Mouse (Mus musculus) heart, postnatal 10 days (tissue): ENCODE measurements around the gene Hhat. TPM values are rescaled to one million over a fixed set of nuclear protein-coding genes. Genes with fewer than 3 reads are reported as not detected.

Source experiments
- DNase-seq, 2 experiments: peaks; one replicate each; pipeline ENCODE4 v3.0.0; 2021
- intact Hi-C: fragments of 180-260 bp; cut with DNase I; formaldehyde crosslinking; loops from one replicate; pipeline ENCODE4 v1.15.1; 2025
- total RNA-seq, 2 experiments: library from RNA; stranded (reverse); gene quantifications; 2 replicates each; pipeline ENCODE4 v1.2.3; 2021

The Hhat gene
- total RNA-seq, 2 experiments from 2014 or later, result 3.6 to 4.0 TPM

- intact Hi-C loops, result no loop called here
- no peak for DNase-seq
These were observed 251.3 kb downstream of the Hhat start for GRCm38 (mm10) chr1:192519713-192520112.

DNA sequence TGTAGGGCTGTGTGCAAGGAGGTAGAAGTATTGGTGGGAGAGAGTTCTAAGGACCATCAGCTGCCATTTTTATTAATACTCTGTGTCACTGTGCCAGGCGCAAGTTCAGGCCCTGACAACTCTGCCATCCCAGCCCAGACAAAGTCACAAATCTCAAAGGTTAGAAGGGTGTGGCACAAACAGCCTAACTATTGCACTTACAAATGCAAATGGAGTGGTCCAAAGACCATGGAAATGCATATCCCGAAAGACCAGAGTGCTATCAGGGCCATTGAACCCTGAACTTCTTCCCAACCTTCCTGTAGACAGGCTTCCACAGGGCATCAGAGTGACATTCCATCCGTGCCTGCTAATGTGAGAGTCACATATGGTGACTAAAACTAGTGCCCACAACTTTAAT lies 255.7 kb downstream of the Hhat start:
- DNase-seq, result no peak
- intact Hi-C loops, result no loop called here

GRCm38 (mm10) chr1:192512821-192513220 lies 258.2 kb downstream of the Hhat start:
- intact Hi-C loops, result no loop called here
- no peak for DNase-seq

DNA sequence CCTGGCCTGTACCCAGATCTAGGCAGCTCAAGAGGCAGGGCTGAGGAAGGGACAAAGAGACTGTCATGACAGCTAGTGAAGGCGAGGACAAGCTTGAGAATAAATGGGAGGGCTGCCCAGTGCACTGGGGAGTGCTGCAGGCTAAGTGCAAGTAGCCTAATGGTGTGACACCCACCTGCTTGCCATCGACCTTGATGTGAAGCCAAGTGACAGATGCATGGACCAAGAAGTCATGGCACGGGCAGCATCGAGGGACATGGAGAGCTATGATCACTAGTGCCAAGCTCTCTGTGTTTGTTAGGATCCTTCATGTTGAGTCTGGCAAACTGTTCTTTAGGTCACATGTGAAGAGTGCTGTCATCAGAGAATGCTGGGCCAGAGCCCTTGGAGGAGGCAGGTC lies 267.4 kb downstream of the Hhat start:
- intact Hi-C loops, result no loop called here

GRCm38 (mm10) chr1:192502835-192503234 lies 268.2 kb downstream of the Hhat start:
- no peak for DNase-seq

More for the DNA sequence above, 267.4 kb downstream of the Hhat start:
- no peak for DNase-seq

DNA sequence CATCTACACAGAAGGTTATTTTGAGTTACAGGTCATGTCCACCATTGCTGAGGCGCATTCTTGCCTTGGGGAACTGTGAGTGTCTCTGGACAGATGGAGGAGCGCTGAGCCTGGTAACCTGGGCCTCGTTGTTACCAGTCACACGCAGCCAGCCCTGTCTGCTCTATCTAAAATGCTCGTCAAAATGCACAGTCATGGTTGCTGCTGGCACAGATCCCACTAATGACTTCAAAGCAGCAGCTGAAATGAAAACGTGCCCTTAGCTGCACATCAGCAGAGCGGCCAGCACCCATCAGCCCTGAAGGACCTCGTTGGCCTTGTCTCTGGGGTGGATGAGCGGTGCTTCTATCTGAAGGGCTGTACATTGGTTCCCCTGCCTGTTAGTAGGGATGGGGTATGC lies 269.0 kb downstream of the Hhat start:
- intact Hi-C loops, result no loop called here

More at GRCm38 (mm10) chr1:192502835-192503234, 268.2 kb downstream of the Hhat start:
- intact Hi-C loops, result no loop called here

DNA sequence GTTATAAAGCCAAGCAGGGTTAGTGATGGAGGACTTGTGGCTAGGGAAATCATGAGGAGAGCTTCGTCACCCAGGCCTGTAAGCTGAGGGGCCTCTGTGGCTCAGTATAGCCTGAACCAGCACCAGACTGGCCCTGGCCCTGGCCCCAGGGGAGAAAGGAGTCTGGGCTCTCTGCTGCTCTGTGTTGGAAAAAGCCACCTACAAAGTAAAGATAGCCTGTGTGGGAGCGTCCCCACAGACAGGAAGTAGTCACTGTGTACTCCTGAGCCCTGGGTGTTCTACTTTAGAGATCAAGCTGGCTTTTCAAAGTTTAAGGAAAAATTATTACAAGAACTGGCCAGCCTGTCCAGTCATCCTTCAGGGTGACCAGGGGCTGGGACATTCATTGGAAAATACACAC lies 273.5 kb downstream of the Hhat start:
- no peak for DNase-seq
- intact Hi-C loops, result no loop called here

More for the DNA sequence above, 269.0 kb downstream of the Hhat start:
- no peak for DNase-seq

DNA sequence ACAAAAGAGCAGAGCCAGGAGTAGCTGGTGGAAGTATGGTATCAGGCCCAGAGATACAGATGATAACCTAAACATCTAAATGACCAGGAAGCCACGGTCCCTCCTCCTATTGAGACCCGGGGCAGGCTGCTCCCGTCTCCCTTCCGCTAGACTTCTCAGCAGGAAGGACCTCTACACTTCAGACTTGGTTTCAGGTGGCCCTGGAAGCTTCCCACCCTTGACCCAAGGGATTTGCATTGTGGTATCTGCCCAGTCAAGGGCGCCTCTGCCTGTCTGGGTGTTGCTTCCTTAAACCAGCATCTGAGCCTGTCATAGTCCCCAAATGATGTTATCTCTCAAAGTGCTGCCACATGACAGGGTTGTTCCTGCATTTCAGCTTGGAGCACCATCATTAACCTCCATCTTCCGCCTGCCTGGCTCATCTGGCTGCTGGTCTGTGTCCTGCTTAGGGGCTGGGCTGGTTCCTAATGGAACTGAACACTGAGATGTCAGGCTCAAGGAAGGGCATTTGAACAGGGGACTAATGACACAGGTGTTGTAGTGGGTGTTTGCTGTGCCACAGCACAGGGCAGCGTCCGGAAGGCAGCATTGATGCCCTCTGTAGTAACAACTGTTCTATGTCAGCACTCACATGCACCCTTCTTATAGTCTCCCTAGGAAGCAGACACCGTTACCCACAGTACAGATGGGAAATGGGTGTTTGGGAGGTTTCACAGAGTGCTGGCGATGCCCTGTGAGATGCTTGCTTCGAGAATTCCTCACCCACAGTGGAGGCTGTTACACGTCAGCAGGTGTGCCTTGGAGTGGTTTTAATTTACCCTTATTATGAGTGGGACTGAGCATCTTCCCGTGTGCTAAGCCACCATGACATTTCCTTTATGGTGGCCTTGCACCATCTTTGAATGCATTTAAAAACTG lies 280.9 kb downstream of the Hhat start:
- DNase-seq, result no peak
- intact Hi-C loops, result no loop called here

DNA sequence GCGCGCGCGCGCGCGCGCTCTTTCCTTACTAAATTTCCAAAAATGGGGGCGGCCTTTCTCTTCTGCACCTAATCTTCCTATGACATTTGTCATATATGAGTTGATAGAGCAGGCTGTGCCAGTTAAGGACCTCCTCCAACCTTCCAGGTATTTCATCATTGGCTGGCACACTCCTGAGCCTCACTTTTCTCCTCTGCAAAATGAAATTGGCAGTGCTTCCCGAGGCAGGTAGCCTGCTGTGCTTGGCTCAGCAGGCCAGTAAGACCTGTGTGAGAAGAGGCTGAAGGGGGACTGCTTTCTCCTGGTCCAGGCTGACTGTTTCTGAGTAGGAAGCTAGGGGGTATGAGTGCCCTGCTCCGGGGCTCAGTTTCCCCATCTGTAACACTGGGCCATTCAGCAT lies 283.5 kb downstream of the Hhat start:
- intact Hi-C loops, result no loop called here
- no peak for DNase-seq

DNA sequence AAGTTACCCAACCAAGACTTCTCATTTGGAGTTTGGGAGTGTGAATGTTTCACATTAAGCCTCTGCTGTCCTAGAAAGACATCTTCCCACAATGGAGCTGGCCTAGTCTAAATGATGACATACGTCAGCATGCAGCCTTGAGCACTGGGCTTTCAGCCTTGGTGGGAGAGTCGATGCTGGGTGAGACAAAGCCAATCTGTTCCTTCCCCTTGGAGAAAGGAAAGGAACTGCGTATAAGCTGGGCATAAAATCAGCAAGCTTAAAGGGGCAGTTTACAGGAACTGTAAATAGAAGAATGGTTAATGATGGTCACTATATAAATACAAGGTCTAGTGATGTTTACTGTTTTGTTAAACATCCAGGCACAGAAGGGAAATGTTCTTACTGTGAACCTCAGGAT lies 286.0 kb downstream of the Hhat start:
- no peak for DNase-seq
- intact Hi-C loops, result no loop called here

DNA sequence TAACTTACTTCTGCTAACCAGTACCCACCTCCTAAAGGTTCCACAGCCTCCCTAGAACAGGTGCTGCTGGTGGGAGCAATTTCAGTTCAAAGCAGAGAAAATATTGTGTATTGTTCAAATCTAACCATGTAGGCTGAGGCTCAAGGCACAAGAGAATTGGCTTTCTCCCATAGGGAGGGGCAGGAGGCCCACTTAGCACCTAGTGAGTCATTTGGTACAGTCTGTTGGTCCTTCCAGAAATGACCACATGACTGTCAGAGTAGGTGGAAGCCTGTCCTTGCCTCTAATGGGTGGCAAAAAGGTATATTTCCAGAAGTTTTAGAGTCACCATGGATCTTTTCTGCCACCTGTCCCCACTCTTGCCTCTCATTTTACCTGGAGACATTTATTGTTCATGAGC lies 289.6 kb downstream of the Hhat start:
- intact Hi-C loops, result no loop called here
- no peak for DNase-seq

- DNase-seq, result no peak
- intact Hi-C loops, result no loop called here
These were observed 290.8 kb downstream of the Hhat start for GRCm38 (mm10) chr1:192480072-192480784.

- DNase-seq, result no peak
- intact Hi-C loops, result no loop called here
These were observed 292.8 kb downstream of the Hhat start for GRCm38 (mm10) chr1:192478176-192478575.

- intact Hi-C loops, result no loop called here
- peak in 1 of 2 experiments; percentile 13 for DNase-seq
These were observed 293.5 kb downstream of the Hhat start for GRCm38 (mm10) chr1:192477556-192477955.

- DNase-seq, result no peak
- intact Hi-C loops, result no loop called here
These were observed 294.3 kb downstream of the Hhat start for GRCm38 (mm10) chr1:192476704-192477103.

- no peak for DNase-seq
- intact Hi-C loops, result no loop called here
These were observed 297.9 kb downstream of the Hhat start for GRCm38 (mm10) chr1:192473134-192473533.

DNA sequence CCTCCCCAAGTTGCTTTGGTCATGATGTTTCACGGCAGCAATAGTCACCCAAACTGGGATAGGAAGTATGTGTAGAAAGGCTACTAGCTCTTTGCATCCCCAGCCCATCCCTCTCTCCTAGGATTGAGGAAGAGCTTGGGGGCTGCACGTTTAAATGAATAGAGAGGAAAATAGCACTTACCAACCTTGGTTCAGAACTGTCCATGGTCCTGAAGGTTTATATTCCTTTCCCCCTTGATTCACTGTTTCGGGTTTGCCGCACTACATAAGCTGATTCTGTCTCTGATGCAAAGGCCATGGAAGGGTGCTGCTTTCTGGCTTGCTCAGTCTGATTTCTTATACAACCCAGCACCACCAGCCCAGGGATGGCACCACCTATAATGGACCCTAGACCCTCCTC lies 298.7 kb downstream of the Hhat start:
- DNase-seq, result peak in 1 of 2 experiments; percentile 23
- intact Hi-C loops, result no loop called here

DNA sequence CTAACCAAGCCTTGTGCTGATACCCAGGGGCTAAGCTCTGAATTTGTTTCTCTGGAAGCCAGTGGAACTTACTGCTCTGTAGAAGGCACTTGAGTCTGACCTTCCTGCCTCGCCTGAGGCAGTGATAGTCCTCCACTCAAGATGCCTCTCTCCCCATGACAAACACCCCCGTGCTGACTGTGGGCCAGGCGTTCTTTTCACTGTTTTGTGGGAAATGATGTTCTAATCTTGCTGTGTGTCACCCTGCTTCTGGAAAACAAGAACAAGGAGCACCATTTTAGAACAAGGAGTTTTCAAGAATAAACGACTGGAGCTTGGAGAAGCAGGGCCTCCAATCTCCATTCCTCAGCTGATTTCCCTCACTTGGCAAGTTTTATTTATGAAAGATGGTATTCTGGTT lies 307.3 kb downstream of the Hhat start:
- no peak for DNase-seq
- intact Hi-C loops, result no loop called here

DNA sequence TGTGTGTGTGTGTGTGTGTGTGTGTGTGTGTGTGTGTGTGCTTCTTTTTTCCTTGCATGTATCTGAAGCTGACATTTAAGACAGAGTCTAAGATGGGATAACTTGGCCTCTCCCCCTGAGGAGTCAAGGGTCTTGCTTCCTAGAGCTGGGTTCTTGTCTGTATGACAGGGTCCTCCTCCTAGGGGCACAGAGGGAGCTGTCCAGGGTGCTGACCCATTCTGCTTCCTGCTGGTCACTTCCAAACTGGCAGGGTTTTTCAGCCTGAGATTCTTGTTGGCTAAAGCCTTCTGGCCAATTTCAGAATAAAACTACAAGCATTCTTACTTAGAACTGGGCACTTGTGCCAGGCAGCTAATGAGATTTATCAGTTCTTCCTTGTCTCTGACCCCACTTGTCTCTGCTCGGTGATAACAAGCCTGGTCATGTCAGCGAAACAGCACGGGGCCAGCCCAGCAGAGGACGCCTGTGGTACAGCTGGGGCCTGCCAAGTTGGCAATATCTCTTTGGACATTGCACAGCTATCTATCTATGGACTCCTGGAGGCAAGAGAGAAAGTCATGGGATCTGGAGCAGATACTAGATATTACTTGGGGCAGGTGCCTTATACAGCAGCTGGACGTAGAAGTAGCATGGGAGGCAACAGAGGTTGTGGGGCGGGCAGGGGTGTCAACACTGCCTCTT lies 313.4 kb downstream of the Hhat start:
- peak; percentile 65 to 76 for DNase-seq
- intact Hi-C loops, result no loop called here

GRCm38 (mm10) chr1:192457037-192457436 lies 314.0 kb downstream of the Hhat start:
- intact Hi-C loops, result no loop called here
- DNase-seq, result no peak

GRCm38 (mm10) chr1:192454981-192455380 lies 316.0 kb downstream of the Hhat start:
- intact Hi-C loops, result no loop called here
- no peak for DNase-seq
